Mouse (Mus musculus) gastrocnemius, postnatal 14 days (tissue): ENCODE results near the gene Scd3. TPM values are rescaled to one million over a fixed set of nuclear protein-coding genes. Genes with fewer than 3 reads are reported as not detected.
"Not testable (repeated sequence)": the region's sequence is repeated elsewhere in the genome, so short reads cannot be mapped to it uniquely, and the experiment has no call there.

Experiments used
- DNase-seq: peaks from one replicate; pipeline ENCODE4 v3.0.0; 2021; ENCODE audit warnings: mixed read lengths
- intact Hi-C: fragments of 180-260 bp; cut with DNase I; formaldehyde crosslinking; loops from one replicate; pipeline ENCODE4 v1.15.1; 2025; ENCODE audit warnings: low total_unique reads
- total RNA-seq, 2 experiments: library from RNA; stranded (reverse); gene quantifications; 2 replicates each; pipeline ENCODE4 v1.2.3; 2021

Gene Scd3
- total RNA-seq, 2 experiments from 2014 or later = not detected

DNA sequence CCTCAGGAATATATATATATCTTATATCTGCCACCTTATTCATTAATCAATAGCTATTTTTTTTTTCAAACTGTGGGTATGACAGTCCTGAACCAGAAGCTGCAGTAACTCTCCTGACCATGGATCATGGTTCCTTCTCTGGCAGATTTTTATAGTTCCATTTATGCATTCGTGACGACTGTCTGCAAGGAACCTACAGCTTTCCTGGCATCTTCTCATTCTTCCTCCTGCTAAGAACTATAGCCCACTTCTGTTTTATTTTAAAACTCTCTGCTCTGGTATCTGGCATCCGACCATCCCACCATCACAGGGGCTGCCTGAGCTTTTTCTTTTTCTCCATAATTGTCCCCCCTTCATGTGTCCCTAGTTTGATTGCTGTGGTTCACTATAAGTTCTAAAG is 27.1 kb downstream of the Scd3 start:
- DNase-seq = no peak
- intact Hi-C loops = no loop called here

DNA sequence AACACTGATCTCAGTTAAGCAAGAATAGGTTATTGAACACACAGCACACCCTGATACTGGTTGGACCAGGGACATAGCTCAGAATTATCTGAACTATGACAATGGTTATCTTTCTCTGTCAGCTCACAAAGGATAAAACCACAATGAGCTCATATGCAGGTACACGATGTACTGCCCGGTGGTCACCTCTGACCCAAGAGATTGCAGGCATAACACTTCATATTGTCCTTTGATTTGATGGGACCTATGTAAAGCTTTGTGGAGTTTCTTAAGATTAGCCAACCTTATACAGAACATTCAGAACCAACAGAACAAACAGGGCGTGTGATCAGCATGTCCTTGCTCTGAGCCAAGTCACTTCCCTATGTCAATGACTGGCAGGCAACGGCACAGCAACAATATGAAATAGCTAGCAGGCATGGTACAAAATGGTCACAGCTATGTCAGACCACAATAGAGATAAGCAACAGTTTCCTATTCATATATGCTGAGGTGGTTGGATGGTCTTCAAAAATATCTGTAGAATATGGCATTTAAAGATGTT is 28.6 kb downstream of the Scd3 start:
- intact Hi-C loops = no loop called here

GRCm38 (mm10) chr19:44237471-44238006 is 34.5 kb downstream of the Scd3 start:
- intact Hi-C loops = loop anchor here (5.0 kb wide), 1 partner anchor 185 kb away; no protein-coding TSS in a partner anchor
- DNase-seq = no peak

More for the DNA sequence above, 28.6 kb downstream of the Scd3 start:
- DNase-seq = no peak

- DNase-seq = no peak
- intact Hi-C loops = loop anchor here (5.0 kb wide), 1 partner anchor 183 kb away; no protein-coding TSS in a partner anchor
Measured at GRCm38 (mm10) chr19:44238906-44239305, 35.8 kb downstream of the Scd3 start.

DNA sequence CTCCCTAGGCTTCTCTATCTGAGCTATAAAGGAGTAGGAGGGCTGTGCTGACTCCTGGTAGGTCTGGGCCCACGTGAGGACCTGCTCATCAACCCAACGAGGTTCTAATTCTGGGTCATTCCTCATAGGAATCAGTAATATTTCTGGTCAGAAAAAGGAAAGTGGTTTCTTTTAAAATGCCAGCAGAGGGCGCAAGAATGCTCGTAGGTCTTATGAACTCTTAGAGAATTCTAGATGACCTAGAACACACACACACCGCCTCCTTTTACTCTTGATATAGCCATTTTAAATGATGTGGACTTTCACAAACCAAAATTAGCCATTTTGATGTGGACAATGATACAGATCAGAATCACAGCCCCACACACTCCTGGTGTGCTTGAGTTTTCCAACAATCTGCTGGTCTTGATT is 42.7 kb downstream of the Scd3 start:
- peak; percentile 12 for DNase-seq
- intact Hi-C loops = loop anchor here (2.0 kb wide), 1 partner anchor 49 kb away; no protein-coding TSS in a partner anchor

- intact Hi-C loops = loop anchor here (2.0 kb wide), 1 partner anchor 48 kb away; no protein-coding TSS in a partner anchor
Measured at GRCm38 (mm10) chr19:44246341-44246911, 43.4 kb downstream of the Scd3 start.

GRCm38 (mm10) chr19:44247281-44248080 is 44.4 kb downstream of the Scd3 start:
- intact Hi-C loops = loop anchor here (2.0 kb wide), 1 partner anchor 47 kb away; no protein-coding TSS in a partner anchor
- no peak for DNase-seq

More at GRCm38 (mm10) chr19:44246341-44246911, 43.4 kb downstream of the Scd3 start:
- DNase-seq = no peak

- peak; percentile 98 for DNase-seq
- intact Hi-C loops = no loop called here
Measured at GRCm38 (mm10) chr19:44248081-44248853, 45.2 kb downstream of the Scd3 start.

GRCm38 (mm10) chr19:44248854-44249351 is 45.8 kb downstream of the Scd3 start:
- intact Hi-C loops = no loop called here
- DNase-seq = no peak

DNA sequence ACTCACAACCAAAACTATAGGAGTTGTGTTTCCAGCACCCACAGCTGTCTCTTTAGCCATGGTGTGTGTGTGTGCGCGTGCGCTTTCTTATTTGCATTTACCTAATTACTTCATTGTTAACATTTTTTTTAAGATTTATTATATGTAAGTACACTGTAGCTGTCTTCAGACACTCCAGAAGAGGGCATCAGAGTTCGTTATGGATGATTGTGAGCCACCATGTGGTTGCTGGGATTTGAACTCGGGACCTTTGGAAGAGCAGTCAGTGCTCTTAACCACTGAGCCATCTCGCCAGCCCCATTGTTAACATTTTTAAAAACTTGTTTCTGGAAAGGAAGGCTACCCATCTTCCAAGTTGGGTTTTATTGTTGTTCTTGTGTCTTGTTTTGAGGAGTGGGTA is 48.1 kb downstream of the Scd3 start:
- DNase-seq, intact Hi-C loops: not testable (repeated sequence)

- DNase-seq = no peak
- intact Hi-C loops = no loop called here
Measured at GRCm38 (mm10) chr19:44251936-44252558, 49.0 kb downstream of the Scd3 start.

DNA sequence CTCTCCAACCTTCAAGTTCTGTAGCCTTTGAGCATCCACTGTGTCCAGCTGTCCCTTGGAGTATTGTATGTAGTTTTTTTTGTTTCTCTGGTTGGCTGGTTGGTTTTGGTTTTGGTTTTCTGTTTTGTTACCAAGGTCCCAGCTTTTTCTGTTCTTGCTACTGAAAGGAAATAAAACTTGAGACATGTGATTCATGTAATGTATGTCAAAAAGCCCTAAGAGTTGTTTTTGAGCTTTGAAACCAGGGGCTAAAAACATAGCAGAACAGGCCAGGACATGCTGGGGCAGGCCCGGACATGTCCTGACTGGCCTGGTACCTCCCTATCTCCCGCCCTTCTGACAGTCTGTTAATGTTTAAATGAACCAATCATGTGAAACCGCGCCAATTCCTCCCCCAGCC is 51.0 kb downstream of the Scd3 start:
- DNase-seq, intact Hi-C loops: not testable (repeated sequence)

GRCm38 (mm10) chr19:44257377-44257966 is 54.4 kb downstream of the Scd3 start:
- intact Hi-C loops = no loop called here
- no peak for DNase-seq

DNA sequence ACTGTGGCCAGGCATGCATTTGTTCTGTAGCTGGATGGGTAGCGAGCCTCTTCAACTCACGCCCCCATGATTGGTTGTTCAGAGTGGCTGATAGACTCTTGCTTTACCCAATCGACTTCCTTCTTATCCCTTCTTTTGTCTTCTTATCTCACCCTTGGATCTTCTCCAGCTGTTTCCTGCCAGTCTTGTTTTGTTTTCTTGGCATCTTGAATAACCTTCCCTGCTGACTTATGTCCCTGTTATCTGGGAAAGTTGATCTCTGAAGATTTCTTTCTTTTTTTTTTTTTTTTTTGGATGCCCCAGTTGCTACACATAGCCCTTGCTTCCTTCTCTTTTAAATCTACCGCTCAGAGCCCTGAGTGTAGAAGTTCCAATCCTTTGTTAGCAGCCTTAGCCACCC is 56.4 kb downstream of the Scd3 start:
- intact Hi-C loops = no loop called here
- no peak for DNase-seq

DNA sequence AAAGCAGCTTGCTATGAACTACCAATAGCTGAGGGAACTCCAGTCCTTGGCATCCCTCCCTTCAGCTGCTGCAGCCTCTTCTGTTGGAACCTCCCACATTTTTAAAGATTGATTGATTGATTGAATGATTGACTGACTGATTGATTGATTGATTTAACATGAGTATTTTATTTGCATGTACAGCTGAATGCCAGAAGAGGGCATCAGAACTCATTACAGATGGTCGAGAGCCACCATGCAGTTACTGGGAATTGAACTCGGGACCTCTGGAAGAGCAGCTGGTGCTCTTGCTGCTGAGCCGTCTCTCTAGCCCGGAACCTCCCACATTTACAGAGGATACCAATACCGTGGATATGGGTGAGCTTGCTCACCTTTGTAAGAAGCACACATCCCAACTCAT is 57.4 kb downstream of the Scd3 start:
- intact Hi-C loops = no loop called here
- DNase-seq = no peak

GRCm38 (mm10) chr19:44261774-44262173 is 58.7 kb downstream of the Scd3 start:
- intact Hi-C loops = no loop called here
- DNase-seq = no peak

GRCm38 (mm10) chr19:44263581-44263980 is 60.5 kb downstream of the Scd3 start:
- intact Hi-C loops = no loop called here
- no peak for DNase-seq

DNA sequence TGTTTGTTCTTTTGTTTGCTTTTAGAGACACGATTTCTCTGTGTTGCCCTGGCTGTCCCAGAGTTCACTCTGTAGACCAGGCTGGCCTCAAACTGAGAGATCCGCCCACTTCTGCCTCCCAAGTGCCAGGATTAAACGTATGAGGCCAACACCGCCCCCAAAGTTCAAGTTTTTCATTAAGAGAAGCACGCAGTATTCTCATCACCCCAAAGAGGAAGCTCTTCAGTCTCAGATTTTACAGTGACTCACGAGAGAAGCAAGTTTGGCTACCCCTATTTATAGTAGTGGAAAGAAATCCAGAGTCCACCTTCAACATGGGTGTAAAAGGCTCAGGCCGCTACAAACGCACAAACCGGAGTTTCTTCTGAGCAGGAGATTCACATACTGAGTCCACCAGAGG is 61.2 kb downstream of the Scd3 start:
- DNase-seq = no peak
- intact Hi-C loops = no loop called here
